Mouse (Mus musculus): Measurements from ENCODE around the gene Ncoa3. TPM values are rescaled to one million over a fixed set of nuclear protein-coding genes. Genes with fewer than 3 reads are reported as not detected.

The Ncoa3 gene
- polyA plus RNA-seq, 1 experiment from 2014 or later = 22.4 TPM

GRCm38 (mm10) chr2:166029232-166029631 is 36.8 kb downstream of the Ncoa3 start:
- no peaks in the 10 kb centered on the region for H3K9me3 ChIP-seq (ENCODE audit: control insufficient read depth, low read length)

GRCm38 (mm10) chr2:166030256-166030995 is 38.0 kb downstream of the Ncoa3 start:
- H3K4me3 ChIP-seq (ENCODE audit: low read depth, low read length) = 0 out of 2 replicates have a peak overlapping the region, but pooled peaks have one; percentile 7
- no peak overlapping the region for H3K9ac ChIP-seq (ENCODE audit: low read length)
- peak overlapping the region; percentile 88 for H3K27ac ChIP-seq (ENCODE audit: low read depth, low read length)
- H3K27me3 ChIP-seq (ENCODE audit: control insufficient read depth, insufficient read depth, low read length) = no peaks in the 10 kb centered on the region
- ATAC-seq (ENCODE audit: insufficient read depth, low FRiP score, low TSS enrichment) = no peak
- peak overlapping the region; percentile 34 for H3K4me2 ChIP-seq (ENCODE audit: low read depth)
- H3K4me1 ChIP-seq (ENCODE audit: control insufficient read depth, insufficient read depth, low read length) = peaks cover 23% of the 10 kb centered on the region
- H3K36me3 ChIP-seq (ENCODE audit: control insufficient read depth, insufficient read depth, low read length) = no peaks in the 10 kb centered on the region
- no peaks in the 10 kb centered on the region for H3K9me3 ChIP-seq (ENCODE audit: control insufficient read depth, low read length)
- 3% methylated on average over 13 of the region's 13 CpGs for WGBS
- DNase-seq (ENCODE audit: low spot score) = peak; percentile 55

More at GRCm38 (mm10) chr2:166029232-166029631, 36.8 kb downstream of the Ncoa3 start:
- Histone ChIP-seq H3K36me3 (ENCODE audit: control insufficient read depth, insufficient read depth, low read length) (no peaks in the 10 kb centered on the region), H3K4me3 (ENCODE audit: low read depth, low read length) (no peak overlapping the region), H3K4me2 (ENCODE audit: low read depth) (no peak overlapping the region), H3K27me3 (ENCODE audit: control insufficient read depth, insufficient read depth, low read length) (no peaks in the 10 kb centered on the region), H3K9ac (ENCODE audit: low read length) (no peak overlapping the region), H3K4me1 (ENCODE audit: control insufficient read depth, insufficient read depth, low read length) (peaks cover 23% of the 10 kb centered on the region), H3K27ac (ENCODE audit: low read depth, low read length) (no peak overlapping the region)
- DNase-seq (ENCODE audit: low spot score) = no peak
- no peak for ATAC-seq (ENCODE audit: insufficient read depth, low FRiP score, low TSS enrichment)
- WGBS = 64% methylated on average over 4 of the region's 4 CpGs

GRCm38 (mm10) chr2:166031120-166031929 is 38.9 kb downstream of the Ncoa3 start:
- WGBS = 27% methylated on average over 7 of the region's 7 CpGs
- H3K4me2 ChIP-seq (ENCODE audit: low read depth) = peak overlapping the region; percentile 34
- H3K9me3 ChIP-seq (ENCODE audit: control insufficient read depth, low read length) = no peaks in the 10 kb centered on the region
- H3K27me3 ChIP-seq (ENCODE audit: control insufficient read depth, insufficient read depth, low read length) = no peaks in the 10 kb centered on the region
- DNase-seq (ENCODE audit: low spot score) (peak; percentile 83), ATAC-seq (ENCODE audit: insufficient read depth, low FRiP score, low TSS enrichment) (peak; percentile 89)
- no peak overlapping the region for H3K9ac ChIP-seq (ENCODE audit: low read length)
- peak overlapping the region; percentile 88 for H3K27ac ChIP-seq (ENCODE audit: low read depth, low read length)
- H3K4me3 ChIP-seq (ENCODE audit: low read depth, low read length) = 0 out of 2 replicates have a peak overlapping the region, but pooled peaks have one; percentile 19
- H3K36me3 ChIP-seq (ENCODE audit: control insufficient read depth, insufficient read depth, low read length) = no peaks in the 10 kb centered on the region
- H3K4me1 ChIP-seq (ENCODE audit: control insufficient read depth, insufficient read depth, low read length) = peaks cover 23% of the 10 kb centered on the region

- 96% methylated on average over 5 of the region's 5 CpGs for WGBS
- H3K4me1 ChIP-seq (ENCODE audit: control insufficient read depth, insufficient read depth, low read length) = peaks cover 23% of the 10 kb centered on the region
- H3K36me3 ChIP-seq (ENCODE audit: control insufficient read depth, insufficient read depth, low read length) = no peaks in the 10 kb centered on the region
- no peak overlapping the region for H3K4me3 ChIP-seq (ENCODE audit: low read depth, low read length)
- no peaks in the 10 kb centered on the region for H3K9me3 ChIP-seq (ENCODE audit: control insufficient read depth, low read length)
- no peaks in the 10 kb centered on the region for H3K27me3 ChIP-seq (ENCODE audit: control insufficient read depth, insufficient read depth, low read length)
- no peak for DNase-seq (ENCODE audit: low spot score)
- no peak overlapping the region for H3K27ac ChIP-seq (ENCODE audit: low read depth, low read length)
- no peak overlapping the region for H3K4me2 ChIP-seq (ENCODE audit: low read depth)
- ATAC-seq (ENCODE audit: insufficient read depth, low FRiP score, low TSS enrichment) = no peak
- H3K9ac ChIP-seq (ENCODE audit: low read length) = no peak overlapping the region
These were observed 40.2 kb downstream of the Ncoa3 start for GRCm38 (mm10) chr2:166032628-166033027.

GRCm38 (mm10) chr2:166034967-166035490 is 42.6 kb downstream of the Ncoa3 start:
- Histone ChIP-seq H3K36me3 (ENCODE audit: control insufficient read depth, insufficient read depth, low read length) (no peaks in the 10 kb centered on the region), H3K9ac (ENCODE audit: low read length) (no peak overlapping the region), H3K9me3 (ENCODE audit: control insufficient read depth, low read length) (no peaks in the 10 kb centered on the region), H3K4me3 (ENCODE audit: low read depth, low read length) (no peak overlapping the region), H3K27ac (ENCODE audit: low read depth, low read length) (0 out of 2 replicates have a peak overlapping the region, but pooled peaks have one; percentile 27), H3K4me1 (ENCODE audit: control insufficient read depth, insufficient read depth, low read length) (peaks cover 16% of the 10 kb centered on the region), H3K27me3 (ENCODE audit: control insufficient read depth, insufficient read depth, low read length) (no peaks in the 10 kb centered on the region), H3K4me2 (ENCODE audit: low read depth) (no peak overlapping the region)
- 75% methylated on average over 3 of the region's 3 CpGs for WGBS
- no peak for DNase-seq (ENCODE audit: low spot score)
- no peak for ATAC-seq (ENCODE audit: insufficient read depth, low FRiP score, low TSS enrichment)

- no peak overlapping the region for H3K9ac ChIP-seq (ENCODE audit: low read length)
- peak; percentile 49 for DNase-seq (ENCODE audit: low spot score)
- ATAC-seq (ENCODE audit: insufficient read depth, low FRiP score, low TSS enrichment) = no peak
- H3K27ac ChIP-seq (ENCODE audit: low read depth, low read length) = no peak overlapping the region
- no peak overlapping the region for H3K4me2 ChIP-seq (ENCODE audit: low read depth)
- no peaks in the 10 kb centered on the region for H3K27me3 ChIP-seq (ENCODE audit: control insufficient read depth, insufficient read depth, low read length)
- no peaks in the 10 kb centered on the region for H3K9me3 ChIP-seq (ENCODE audit: control insufficient read depth, low read length)
- H3K36me3 ChIP-seq (ENCODE audit: control insufficient read depth, insufficient read depth, low read length) = no peaks in the 10 kb centered on the region
- WGBS = 52% methylated on average over 3 of the region's 3 CpGs
- peaks cover 10% of the 10 kb centered on the region for H3K4me1 ChIP-seq (ENCODE audit: control insufficient read depth, insufficient read depth, low read length)
- no peak overlapping the region for H3K4me3 ChIP-seq (ENCODE audit: low read depth, low read length)
These were observed 43.3 kb downstream of the Ncoa3 start for GRCm38 (mm10) chr2:166035725-166036124.

GRCm38 (mm10) chr2:166039681-166040080 is 47.2 kb downstream of the Ncoa3 start:
- 88% methylated on average over 4 of the region's 4 CpGs for WGBS
- H3K4me2 ChIP-seq (ENCODE audit: low read depth) = no peak overlapping the region
- no peak overlapping the region for H3K9ac ChIP-seq (ENCODE audit: low read length)
- H3K4me1 ChIP-seq (ENCODE audit: control insufficient read depth, insufficient read depth, low read length) = no peaks in the 10 kb centered on the region
- H3K4me3 ChIP-seq (ENCODE audit: low read depth, low read length) = no peak overlapping the region
- H3K27me3 ChIP-seq (ENCODE audit: control insufficient read depth, insufficient read depth, low read length) = no peaks in the 10 kb centered on the region
- DNase-seq (ENCODE audit: low spot score) (no peak), ATAC-seq (ENCODE audit: insufficient read depth, low FRiP score, low TSS enrichment) (no peak)
- no peaks in the 10 kb centered on the region for H3K36me3 ChIP-seq (ENCODE audit: control insufficient read depth, insufficient read depth, low read length)
- H3K27ac ChIP-seq (ENCODE audit: low read depth, low read length) = no peak overlapping the region
- no peaks in the 10 kb centered on the region for H3K9me3 ChIP-seq (ENCODE audit: control insufficient read depth, low read length)

- no peak for DNase-seq (ENCODE audit: low spot score)
- H3K4me1 ChIP-seq (ENCODE audit: control insufficient read depth, insufficient read depth, low read length) = no peaks in the 10 kb centered on the region
- ATAC-seq (ENCODE audit: insufficient read depth, low FRiP score, low TSS enrichment) = no peak
- H3K36me3 ChIP-seq (ENCODE audit: control insufficient read depth, insufficient read depth, low read length) = no peaks in the 10 kb centered on the region
- no peak overlapping the region for H3K27ac ChIP-seq (ENCODE audit: low read depth, low read length)
- no peak overlapping the region for H3K4me2 ChIP-seq (ENCODE audit: low read depth)
- 85% methylated on average over 1 of the region's 1 CpGs for WGBS
- no peak overlapping the region for H3K9ac ChIP-seq (ENCODE audit: low read length)
- no peak overlapping the region for H3K4me3 ChIP-seq (ENCODE audit: low read depth, low read length)
- H3K9me3 ChIP-seq (ENCODE audit: control insufficient read depth, low read length) = no peaks in the 10 kb centered on the region
- H3K27me3 ChIP-seq (ENCODE audit: control insufficient read depth, insufficient read depth, low read length) = no peaks in the 10 kb centered on the region
These were observed 50.1 kb downstream of the Ncoa3 start for GRCm38 (mm10) chr2:166042542-166042941.

Measured in neural tube, embryonic 11.5 days (tissue).